Mouse (Mus musculus): ENCODE results near the gene Riox1. TPM values are rescaled to one million over a fixed set of nuclear protein-coding genes. Genes with fewer than 3 reads are reported as not detected.

The Riox1 gene
- polyA plus RNA-seq (2015; fragmentation: Nextera tagmentation; extraction: Ambion mirVana) = 7.9 and 10.2 TPM in 2 replicates

DNA sequence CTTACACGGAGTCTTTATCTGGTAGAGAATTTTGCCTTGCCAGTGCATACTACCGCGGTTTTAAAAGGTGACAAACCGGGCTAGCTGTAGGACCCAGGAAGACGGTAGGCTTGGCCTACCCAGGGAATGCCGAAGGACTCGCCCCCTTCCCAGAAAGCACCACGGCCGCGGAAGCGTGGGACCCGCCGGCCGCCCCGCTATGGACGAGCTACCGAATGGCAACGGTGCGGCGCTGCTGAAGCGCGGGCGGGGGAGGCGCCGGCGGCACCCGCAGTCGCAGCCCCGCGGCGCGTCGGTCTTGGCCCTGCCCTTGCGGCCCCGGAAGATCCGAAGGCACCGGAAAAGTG is at the start of gene Riox1:
Gene Riox1, plus strand, starts transcription at position 116 of the 347 bp plus-strand sequence.
- 0% methylated on average over 37 of the region's 37 CpGs for WGBS
- H3K9ac ChIP-seq = peak within 1 kb of the TSS; percentile 87
- H3K36me3 ChIP-seq = no peaks in the 10 kb centered on the region
- peak within 1 kb of the TSS; percentile 96 for H3K4me3 ChIP-seq
- H3K27me3 ChIP-seq = no peaks in the 10 kb centered on the region
- no peaks in the 10 kb centered on the region for H3K9me3 ChIP-seq (replicated peaks)
- H3K27ac ChIP-seq = peak within 1 kb of the TSS; percentile 87
- peak within 1 kb of the TSS; percentile 99 for H3K4me2 ChIP-seq
- peak; percentile 88 for ATAC-seq (replicated peaks; ENCODE audit: insufficient number of reproducible peaks, insufficient read depth, low FRiP score, low read depth)
- peaks cover 27% of the 10 kb centered on the region for H3K4me1 ChIP-seq (replicated peaks)

DNA sequence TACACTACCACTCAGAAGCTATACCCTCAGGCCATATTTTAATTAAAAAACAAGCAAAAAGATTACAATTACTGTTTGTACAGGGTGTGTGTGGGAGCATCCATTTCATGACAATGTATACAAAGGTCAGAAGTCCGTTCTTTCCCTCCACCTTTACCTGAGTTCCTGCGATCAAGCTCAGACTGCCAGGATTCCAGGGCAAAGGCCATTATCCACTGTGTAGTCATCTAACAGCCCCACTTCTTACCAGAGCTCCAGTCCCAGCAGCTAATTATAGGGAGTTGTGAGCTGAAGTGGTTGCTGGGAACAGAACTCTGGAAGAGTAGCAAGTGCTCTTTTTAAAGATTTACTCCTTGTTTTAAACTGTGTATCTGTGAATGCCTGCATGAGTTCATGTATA is 40.0 kb upstream of the Riox1 start:
- H3K4me2 ChIP-seq = no peak overlapping the region
- no peak overlapping the region for H3K9ac ChIP-seq
- no peaks in the 10 kb centered on the region for H3K27me3 ChIP-seq
- peaks cover 11% of the 10 kb centered on the region; the same call in 1 of the 2 replicates for H3K4me1 ChIP-seq (replicated peaks)
- WGBS = 69% methylated on average over 2 of the region's 2 CpGs
- ATAC-seq (replicated peaks; ENCODE audit: insufficient number of reproducible peaks, insufficient read depth, low FRiP score, low read depth) = no peak
- no peaks in the 10 kb centered on the region for H3K36me3 ChIP-seq
- no peak overlapping the region for H3K27ac ChIP-seq
- no peaks in the 10 kb centered on the region for H3K9me3 ChIP-seq (replicated peaks)
- no peak overlapping the region for H3K4me3 ChIP-seq

GRCm38 (mm10) chr12:83914202-83914740 is 36.1 kb upstream of the Riox1 start:
- no peaks in the 10 kb centered on the region for H3K9me3 ChIP-seq (replicated peaks)
- H3K27ac ChIP-seq = no peak overlapping the region
- H3K27me3 ChIP-seq = no peaks in the 10 kb centered on the region
- no peak overlapping the region for H3K9ac ChIP-seq
- 88% methylated on average over 4 of the region's 4 CpGs for WGBS
- no peaks in the 10 kb centered on the region for H3K36me3 ChIP-seq
- no peak for ATAC-seq (replicated peaks; ENCODE audit: insufficient number of reproducible peaks, insufficient read depth, low FRiP score, low read depth)
- H3K4me1 ChIP-seq (replicated peaks) = peaks cover 16% of the 10 kb centered on the region; the same call in 1 of the 2 replicates
- H3K4me2 ChIP-seq = no peak overlapping the region
- no peak overlapping the region for H3K4me3 ChIP-seq

DNA sequence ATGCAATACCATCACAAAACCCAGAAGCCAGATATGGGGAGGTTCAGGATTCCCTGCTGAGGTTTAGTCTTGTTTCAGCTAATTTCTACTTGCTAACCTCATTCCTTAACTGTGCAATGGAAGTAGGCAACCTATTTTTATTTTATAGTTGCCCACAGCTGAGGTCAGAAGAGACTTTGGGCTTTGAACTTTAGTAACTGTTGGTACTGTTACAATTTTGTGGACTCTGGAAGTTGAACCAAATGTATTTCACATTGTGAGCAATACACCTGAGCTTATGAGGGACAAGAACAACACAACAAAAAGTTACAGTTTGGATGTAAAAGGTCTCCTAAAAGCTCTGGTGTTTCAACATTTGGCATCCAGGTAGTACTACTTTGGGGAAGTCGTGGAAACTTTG is 35.6 kb upstream of the Riox1 start:
- Histone ChIP-seq H3K27ac (no peak overlapping the region), H3K4me3 (no peak overlapping the region), H3K9me3 (replicated peaks) (no peaks in the 10 kb centered on the region), H3K4me1 (replicated peaks) (peaks cover 16% of the 10 kb centered on the region; the same call in 1 of the 2 replicates), H3K36me3 (no peaks in the 10 kb centered on the region), H3K27me3 (no peaks in the 10 kb centered on the region), H3K9ac (no peak overlapping the region), H3K4me2 (no peak overlapping the region)
- no peak for ATAC-seq (replicated peaks; ENCODE audit: insufficient number of reproducible peaks, insufficient read depth, low FRiP score, low read depth)
- WGBS = 68% methylated on average over 1 of the region's 1 CpGs

DNA sequence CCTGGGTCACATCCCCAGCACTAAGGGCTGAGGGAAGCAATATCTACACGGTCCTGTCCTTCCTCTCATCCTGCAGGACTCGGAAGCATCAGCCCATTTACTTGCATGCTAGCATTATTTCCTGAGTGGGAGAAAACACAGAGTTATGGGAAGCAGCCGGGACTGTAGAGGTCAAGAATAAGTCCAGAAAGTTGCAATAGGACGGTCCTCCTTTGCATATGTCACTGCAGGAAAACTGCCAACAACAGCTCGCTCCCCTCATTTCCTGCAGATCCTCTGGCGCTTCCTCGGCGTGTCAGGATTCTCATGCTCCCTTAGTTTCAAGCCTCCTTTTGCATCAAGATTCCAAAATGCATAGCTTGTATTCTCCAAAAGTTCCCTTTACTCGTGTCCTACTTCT is 33.5 kb upstream of the Riox1 start:
- Histone ChIP-seq H3K9me3 (replicated peaks) (no peaks in the 10 kb centered on the region), H3K4me3 (no peak overlapping the region), H3K27me3 (no peaks in the 10 kb centered on the region), H3K27ac (peak overlapping the region; percentile 45; the same call in 1 of the 2 replicates), H3K4me1 (replicated peaks) (peaks cover 19% of the 10 kb centered on the region), H3K36me3 (no peaks in the 10 kb centered on the region), H3K4me2 (no peak overlapping the region), H3K9ac (no peak overlapping the region)
- no peak for ATAC-seq (replicated peaks; ENCODE audit: insufficient number of reproducible peaks, insufficient read depth, low FRiP score, low read depth)
- 50% methylated on average over 9 of the region's 9 CpGs for WGBS

DNA sequence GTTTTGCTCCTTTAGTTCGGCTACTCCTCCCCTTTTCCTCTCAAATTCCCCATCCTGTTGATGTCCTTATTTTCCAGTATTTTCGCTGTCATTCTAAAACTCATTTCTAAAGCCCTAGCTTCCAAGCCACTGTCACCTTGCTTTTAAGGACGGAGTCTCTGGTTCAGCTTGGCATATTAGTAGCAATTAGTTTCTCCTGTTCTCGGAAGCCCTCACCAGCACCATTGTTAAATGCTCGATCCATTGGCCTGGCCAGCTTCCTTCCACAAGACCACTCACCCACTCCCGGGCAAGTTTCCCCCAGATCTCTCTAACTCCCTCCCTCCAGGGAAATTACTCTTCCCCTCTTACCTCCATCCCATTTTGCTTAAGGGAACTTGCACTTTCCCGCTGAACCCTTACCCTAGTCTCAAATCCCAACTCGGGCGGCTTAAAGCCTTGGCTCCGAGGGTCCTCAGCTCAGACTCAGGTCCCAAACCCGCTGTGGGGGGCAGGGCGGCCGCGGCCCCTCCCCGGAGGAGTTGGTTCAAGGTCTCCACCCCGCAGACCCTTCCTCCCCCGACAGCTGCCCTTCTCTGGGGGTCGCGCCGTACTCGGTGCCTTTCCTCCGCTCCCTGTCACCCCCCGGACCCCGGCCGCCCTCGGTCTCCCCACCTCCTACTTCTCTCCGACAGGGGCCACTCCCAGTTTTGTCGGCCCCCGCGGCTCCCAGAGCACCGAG is 29.5 kb upstream of the Riox1 start:
- Histone ChIP-seq H3K27ac (peak overlapping the region; percentile 94), H3K27me3 (no peaks in the 10 kb centered on the region), H3K4me3 (peak overlapping the region; percentile 74), H3K36me3 (no peaks in the 10 kb centered on the region), H3K9me3 (replicated peaks) (no peaks in the 10 kb centered on the region), H3K9ac (peak overlapping the region; percentile 86), H3K4me1 (replicated peaks) (peaks cover 39% of the 10 kb centered on the region), H3K4me2 (peak overlapping the region; percentile 80)
- under 1% methylated on average over 31 of the region's 31 CpGs for WGBS
- no peak for ATAC-seq (replicated peaks; ENCODE audit: insufficient number of reproducible peaks, insufficient read depth, low FRiP score, low read depth)

- Histone ChIP-seq H3K36me3 (no peaks in the 10 kb centered on the region), H3K9me3 (replicated peaks) (no peaks in the 10 kb centered on the region), H3K4me2 (peak within 1 kb of the TSS; percentile 80), H3K4me1 (replicated peaks) (peaks cover 41% of the 10 kb centered on the region), H3K4me3 (peak within 1 kb of the TSS; percentile 74), H3K9ac (peak within 1 kb of the TSS; percentile 86), H3K27me3 (no peaks in the 10 kb centered on the region), H3K27ac (peak within 1 kb of the TSS; percentile 94)
- WGBS = under 1% methylated on average over 61 of the region's 63 CpGs
- peak; percentile 99 for ATAC-seq (replicated peaks; ENCODE audit: insufficient number of reproducible peaks, insufficient read depth, low FRiP score, low read depth)
Observed at GRCm38 (mm10) chr12:83921535-83922381, 28.6 kb upstream of the Riox1 start, which contains the start of gene Numb. Gene Numb, minus strand, starts transcription at chr12:83921934.

DNA sequence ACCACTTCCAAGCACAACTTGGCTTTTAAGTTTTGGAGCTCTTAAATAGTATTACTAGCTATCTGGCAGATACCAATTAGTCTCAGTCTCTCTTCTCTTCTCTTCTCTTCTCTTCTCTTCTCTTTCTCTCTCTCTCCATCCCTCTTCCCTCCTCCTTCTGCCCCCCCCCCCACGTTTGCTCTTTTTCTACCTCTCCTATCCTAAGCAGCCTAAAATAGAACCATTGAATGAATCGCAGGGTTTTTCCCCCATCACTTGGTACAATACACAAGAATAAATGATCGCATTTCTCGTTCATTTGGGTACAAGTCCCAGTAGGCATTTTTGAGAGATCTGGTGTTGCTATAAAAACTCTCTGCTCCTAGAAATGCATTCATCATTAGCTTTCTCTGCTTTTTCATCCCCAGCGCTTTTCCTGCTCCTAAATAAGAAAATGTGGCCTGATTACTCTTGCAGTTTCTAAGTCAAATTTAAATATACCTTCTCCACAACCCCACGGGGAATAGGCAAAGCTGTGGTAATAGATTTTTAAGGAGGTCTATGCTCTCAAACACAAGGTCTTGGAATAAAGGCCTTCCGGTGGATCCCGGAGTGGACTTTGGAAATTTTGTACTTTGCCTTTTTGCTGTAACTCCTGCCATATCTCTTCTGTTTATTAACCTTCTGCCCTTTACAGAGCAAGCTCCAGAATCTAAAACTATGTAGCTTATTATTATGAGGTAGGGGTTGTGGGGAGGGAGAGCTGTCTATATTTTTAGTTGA is 27.5 kb upstream of the Riox1 start:
- peak overlapping the region; percentile 63 for H3K9ac ChIP-seq
- H3K27ac ChIP-seq = peak overlapping the region; percentile 83
- no peaks in the 10 kb centered on the region for H3K9me3 ChIP-seq (replicated peaks)
- peak overlapping the region; percentile 74 for H3K4me3 ChIP-seq
- no peaks in the 10 kb centered on the region for H3K27me3 ChIP-seq
- peak overlapping the region; percentile 61 for H3K4me2 ChIP-seq
- ATAC-seq (replicated peaks; ENCODE audit: insufficient number of reproducible peaks, insufficient read depth, low FRiP score, low read depth) = no peak
- 35% methylated on average over 8 of the region's 8 CpGs for whole genome bisulfite sequencing
- H3K36me3 ChIP-seq = no peaks in the 10 kb centered on the region
- peaks cover 43% of the 10 kb centered on the region for H3K4me1 ChIP-seq (replicated peaks)

DNA sequence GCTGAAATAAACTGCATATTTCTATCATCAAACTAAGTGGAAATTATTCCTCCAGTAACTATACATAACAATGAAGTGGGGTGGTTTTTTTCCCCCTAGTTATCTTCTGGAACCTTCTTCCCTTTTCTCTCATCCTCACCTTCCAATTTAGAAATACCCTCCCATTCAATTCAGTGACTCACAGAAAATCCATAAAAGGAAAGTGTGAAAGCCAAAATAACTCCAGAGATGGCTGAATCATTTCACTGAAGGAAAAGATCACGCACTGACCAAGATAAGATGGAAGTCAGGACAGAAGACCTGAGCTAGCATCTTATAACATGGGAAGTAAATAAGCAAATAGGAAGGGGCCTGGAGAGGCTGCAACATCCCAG is 26.9 kb upstream of the Riox1 start:
- no peaks in the 10 kb centered on the region for H3K9me3 ChIP-seq (replicated peaks)
- H3K27ac ChIP-seq = peak overlapping the region; percentile 83; the same call in 1 of the 2 replicates
- H3K4me2 ChIP-seq = peak overlapping the region; percentile 61; the same call in 1 of the 2 replicates
- ATAC-seq (replicated peaks; ENCODE audit: insufficient number of reproducible peaks, insufficient read depth, low FRiP score, low read depth) = no peak
- no peaks in the 10 kb centered on the region for H3K27me3 ChIP-seq
- peaks cover 46% of the 10 kb centered on the region for H3K4me1 ChIP-seq (replicated peaks)
- no peaks in the 10 kb centered on the region for H3K36me3 ChIP-seq
- H3K4me3 ChIP-seq = no peak overlapping the region
- WGBS = 21% methylated on average over 1 of the region's 1 CpGs
- no peak overlapping the region for H3K9ac ChIP-seq

GRCm38 (mm10) chr12:83924332-83924731 is 26.1 kb upstream of the Riox1 start:
- Histone ChIP-seq H3K27ac (peak overlapping the region; percentile 4; the same call in 1 of the 2 replicates), H3K4me2 (no peak overlapping the region), H3K9me3 (replicated peaks) (no peaks in the 10 kb centered on the region), H3K4me1 (replicated peaks) (peaks cover 49% of the 10 kb centered on the region), H3K4me3 (no peak overlapping the region), H3K36me3 (no peaks in the 10 kb centered on the region), H3K27me3 (no peaks in the 10 kb centered on the region), H3K9ac (no peak overlapping the region)
- WGBS = 37% methylated on average over 3 of the region's 3 CpGs
- ATAC-seq (replicated peaks; ENCODE audit: insufficient number of reproducible peaks, insufficient read depth, low FRiP score, low read depth) = no peak
